Mouse (Mus musculus) spleen, adult 18-20 months (tissue): ENCODE data around the gene Fer.

Experiments
- DNase-seq, 2 experiments: peaks; one replicate each; pipeline ENCODE4 v3.0.0; 2022; ENCODE audit warnings: mixed read lengths in 2 of 2

The Fer gene

GRCm38 (mm10) chr17:64170019-64170418 lies 307.2 kb downstream of the Fer start:
- no peak for DNase-seq

GRCm38 (mm10) chr17:64172474-64172873 lies 309.6 kb downstream of the Fer start:
- DNase-seq: no peak

GRCm38 (mm10) chr17:64180546-64180945 lies 317.7 kb downstream of the Fer start:
- no peak for DNase-seq

- no peak for DNase-seq
These were observed 318.4 kb downstream of the Fer start for GRCm38 (mm10) chr17:64181291-64181690.

GRCm38 (mm10) chr17:64182599-64182998 lies 319.7 kb downstream of the Fer start:
- no peak for DNase-seq

- no peak for DNase-seq
These were observed 320.3 kb downstream of the Fer start for GRCm38 (mm10) chr17:64183196-64183595.
